Mouse (Mus musculus): ENCODE results near the gene Smim13. TPM values are rescaled to one million over a fixed set of nuclear protein-coding genes. Genes with fewer than 3 reads are reported as not detected.
A peak's percentile ranks its signal among the peaks of the same experiment; 100 is the strongest.
"Not testable (repeated sequence)": the region's sequence is repeated elsewhere in the genome, so short reads cannot be mapped to it uniquely, and the experiment has no call there.

Smim13 gene
- 10.0 and 10.8 TPM in 2 replicates for polyA plus RNA-seq (2015; fragmentation: Nextera tagmentation; extraction: Ambion mirVana)

DNA sequence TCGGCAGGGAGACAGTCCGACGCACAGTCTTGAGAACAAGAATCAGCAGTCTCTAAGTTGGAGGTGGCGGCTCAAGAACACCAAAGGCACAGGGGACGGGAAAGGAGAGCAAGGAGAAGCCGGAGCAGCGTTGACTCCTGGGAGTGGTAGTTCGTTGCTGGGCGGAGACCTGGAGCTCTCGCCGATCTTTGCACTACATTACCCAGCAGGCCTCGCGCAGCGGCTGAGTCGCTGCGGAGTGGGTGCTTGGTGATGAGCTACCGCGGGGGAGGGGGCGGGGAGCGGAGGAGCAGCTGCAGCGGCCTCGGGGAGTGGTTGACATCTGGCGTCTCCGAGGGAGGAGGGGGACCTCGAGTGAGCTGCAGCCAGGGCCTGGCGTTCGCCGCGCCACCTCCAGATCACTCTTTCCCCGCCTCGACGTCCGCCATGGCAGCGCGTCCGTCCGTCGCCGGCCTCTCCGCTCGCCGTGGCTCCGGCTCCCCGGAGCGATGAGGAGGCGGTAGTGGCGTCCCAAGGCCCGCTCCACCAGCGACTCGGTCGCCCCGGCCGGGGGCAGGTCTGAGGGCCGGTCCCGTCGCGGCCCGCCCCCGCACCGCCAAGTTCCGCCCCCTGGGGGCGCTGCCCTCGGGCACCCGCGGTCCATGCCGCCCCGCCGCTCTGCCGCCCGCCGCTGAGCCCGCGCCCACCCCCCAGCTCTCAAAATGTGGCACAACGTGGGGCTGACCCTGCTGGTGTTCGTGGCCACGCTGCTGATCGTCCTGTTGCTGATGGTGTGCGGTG is at the start of gene Smim13:
TSS of gene Smim13 (plus strand) at position 307 of the 780 bp plus-strand sequence.
- H3K9ac ChIP-seq (replicated peaks; ENCODE audit: low read length), result peak within 1 kb of the TSS; percentile 90
- peak within 1 kb of the TSS; percentile 85 for H3K4me3 ChIP-seq (ENCODE audit: low read length)
- peaks cover 10% of the 10 kb centered on the region for H3K4me1 ChIP-seq (ENCODE audit: insufficient read depth, low read length)
- peak within 1 kb of the TSS; percentile 87 for H3K4me2 ChIP-seq (replicated peaks; ENCODE audit: low read depth, low read length)
- ATAC-seq (ENCODE audit: low FRiP score, low TSS enrichment), result peak; percentile 99
- no peaks in the 10 kb centered on the region for H3K9me3 ChIP-seq (ENCODE audit: low read length)
- WGBS, result under 1% methylated on average over 55 of the region's 78 CpGs
- H3K36me3 ChIP-seq (ENCODE audit: insufficient read depth, low read length), result no peaks in the 10 kb centered on the region
- H3K27me3 ChIP-seq (ENCODE audit: insufficient read depth, low read length), result no peaks in the 10 kb centered on the region
- H3K27ac ChIP-seq (ENCODE audit: low read length), result peak within 1 kb of the TSS; percentile 76; the same call in 1 of the 2 replicates

DNA sequence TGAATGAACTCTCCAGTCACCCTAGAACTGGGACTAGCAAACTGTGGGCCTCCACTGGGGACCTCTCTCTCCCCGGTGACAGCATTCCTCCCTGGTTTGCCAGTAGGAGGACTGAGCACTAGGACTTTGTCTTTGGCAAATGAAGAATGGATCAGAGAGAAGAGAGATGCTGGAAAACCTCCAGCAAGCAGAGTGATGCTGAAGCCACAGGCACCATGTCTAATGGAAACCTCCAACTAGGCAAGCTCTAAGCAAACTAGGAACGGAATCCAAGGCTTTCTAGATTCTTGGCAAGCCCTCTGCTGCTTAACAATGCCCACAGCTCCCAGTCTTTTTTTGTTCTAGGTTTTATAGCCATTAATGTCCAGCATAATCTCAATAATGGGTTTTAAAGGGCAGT is 48.8 kb upstream of the Smim13 start:
- 83% methylated on average over 2 of the region's 2 CpGs for WGBS
- H3K4me1 ChIP-seq (ENCODE audit: insufficient read depth, low read length), result peaks cover 4% of the 10 kb centered on the region; the same call in 1 of the 2 replicates
- H3K27ac ChIP-seq (ENCODE audit: low read length), result no peak overlapping the region
- no peak overlapping the region for H3K4me2 ChIP-seq (replicated peaks; ENCODE audit: low read depth, low read length)
- no peak overlapping the region for H3K9ac ChIP-seq (replicated peaks; ENCODE audit: low read length)
- no peak for ATAC-seq (ENCODE audit: low FRiP score, low TSS enrichment)
- no peak overlapping the region for H3K4me3 ChIP-seq (ENCODE audit: low read length)
- H3K9me3 ChIP-seq (ENCODE audit: low read length), result no peaks in the 10 kb centered on the region
- no peaks in the 10 kb centered on the region for H3K27me3 ChIP-seq (ENCODE audit: insufficient read depth, low read length)
- H3K36me3 ChIP-seq (ENCODE audit: insufficient read depth, low read length), result no peaks in the 10 kb centered on the region

DNA sequence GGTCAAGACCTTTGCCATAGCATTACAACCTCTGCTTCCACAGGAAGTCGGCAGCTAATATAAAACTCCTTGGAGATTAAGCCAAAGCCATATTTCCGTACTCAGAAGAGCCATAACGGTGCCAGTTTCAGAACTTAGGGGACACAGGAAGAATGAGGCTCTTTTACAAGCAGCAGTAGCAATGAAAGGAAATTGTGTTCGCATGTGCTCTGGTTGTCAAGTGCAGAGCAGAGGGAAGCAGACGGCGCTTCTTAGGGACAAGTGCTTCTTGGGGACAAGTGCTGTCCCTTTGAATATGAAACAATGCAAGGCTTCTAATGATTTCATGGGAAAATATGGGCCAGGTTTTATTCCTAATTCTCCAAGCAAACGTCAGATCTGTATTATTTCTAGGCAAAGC is 46.4 kb upstream of the Smim13 start:
- no peaks in the 10 kb centered on the region for H3K27me3 ChIP-seq (ENCODE audit: insufficient read depth, low read length)
- ATAC-seq (ENCODE audit: low FRiP score, low TSS enrichment), result no peak
- no peak overlapping the region for H3K4me3 ChIP-seq (ENCODE audit: low read length)
- 58% methylated on average over 7 of the region's 7 CpGs for WGBS
- H3K4me1 ChIP-seq (ENCODE audit: insufficient read depth, low read length), result no peaks in the 10 kb centered on the region
- no peaks in the 10 kb centered on the region for H3K36me3 ChIP-seq (ENCODE audit: insufficient read depth, low read length)
- no peaks in the 10 kb centered on the region for H3K9me3 ChIP-seq (ENCODE audit: low read length)
- no peak overlapping the region for H3K27ac ChIP-seq (ENCODE audit: low read length)
- no peak overlapping the region for H3K4me2 ChIP-seq (replicated peaks; ENCODE audit: low read depth, low read length)
- H3K9ac ChIP-seq (replicated peaks; ENCODE audit: low read length), result no peak overlapping the region

DNA sequence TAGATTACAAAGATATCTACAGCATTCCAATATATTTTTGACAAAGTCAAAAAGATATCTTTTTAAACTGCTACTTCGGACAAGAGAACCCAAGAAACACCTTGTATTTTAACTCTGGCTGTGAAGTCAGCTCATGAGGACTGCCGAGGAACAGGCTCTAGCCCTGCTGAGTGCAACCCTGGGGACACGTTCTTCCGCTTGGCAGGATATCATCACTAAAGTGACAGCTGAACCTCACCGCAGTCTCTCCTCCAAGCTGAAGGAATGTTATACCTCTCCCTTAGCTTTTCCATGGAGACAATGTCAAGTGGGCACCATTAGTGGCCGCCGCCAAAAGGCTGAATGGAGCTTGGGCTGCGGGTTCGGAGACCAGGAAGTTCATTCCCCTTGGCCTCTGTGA is 46.0 kb upstream of the Smim13 start:
- no peak for ATAC-seq (ENCODE audit: low FRiP score, low TSS enrichment)
- H3K4me3 ChIP-seq (ENCODE audit: low read length), result no peak overlapping the region

DNA sequence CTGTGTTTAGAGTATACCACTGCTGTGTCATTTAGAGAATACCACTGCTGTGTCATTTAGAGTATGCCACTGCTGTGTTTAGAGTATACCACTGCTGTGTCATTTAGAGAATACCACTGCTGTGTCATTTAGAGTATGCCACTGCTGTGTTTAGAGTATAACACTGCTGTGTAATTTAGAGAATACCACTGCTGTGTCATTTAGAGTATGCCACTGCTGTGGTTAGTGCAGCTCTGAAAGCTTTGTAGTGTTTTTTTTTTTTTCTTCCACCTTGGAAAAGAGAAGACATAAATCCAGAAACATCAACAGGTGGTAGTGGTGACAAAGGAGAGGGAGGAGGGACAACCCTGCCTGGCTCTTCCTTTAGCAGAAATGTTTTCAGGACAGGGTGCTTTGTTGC is 44.1 kb upstream of the Smim13 start:
- H3K4me1 ChIP-seq (ENCODE audit: insufficient read depth, low read length); H3K9ac ChIP-seq (replicated peaks; ENCODE audit: low read length); H3K36me3 ChIP-seq (ENCODE audit: insufficient read depth, low read length); ATAC-seq (ENCODE audit: low FRiP score, low TSS enrichment); H3K4me2 ChIP-seq (replicated peaks; ENCODE audit: low read depth, low read length); H3K4me3 ChIP-seq (ENCODE audit: low read length); H3K9me3 ChIP-seq (ENCODE audit: low read length); H3K27ac ChIP-seq (ENCODE audit: low read length); H3K27me3 ChIP-seq (ENCODE audit: insufficient read depth, low read length): not testable (repeated sequence)

More for the DNA sequence above, 46.0 kb upstream of the Smim13 start:
- no peaks in the 10 kb centered on the region for H3K9me3 ChIP-seq (ENCODE audit: low read length)
- H3K4me2 ChIP-seq (replicated peaks; ENCODE audit: low read depth, low read length), result no peak overlapping the region
- no peaks in the 10 kb centered on the region for H3K36me3 ChIP-seq (ENCODE audit: insufficient read depth, low read length)
- WGBS, result 82% methylated on average over 9 of the region's 9 CpGs
- H3K27me3 ChIP-seq (ENCODE audit: insufficient read depth, low read length), result no peaks in the 10 kb centered on the region
- no peak overlapping the region for H3K27ac ChIP-seq (ENCODE audit: low read length)
- no peak overlapping the region for H3K9ac ChIP-seq (replicated peaks; ENCODE audit: low read length)
- no peaks in the 10 kb centered on the region for H3K4me1 ChIP-seq (ENCODE audit: insufficient read depth, low read length)

DNA sequence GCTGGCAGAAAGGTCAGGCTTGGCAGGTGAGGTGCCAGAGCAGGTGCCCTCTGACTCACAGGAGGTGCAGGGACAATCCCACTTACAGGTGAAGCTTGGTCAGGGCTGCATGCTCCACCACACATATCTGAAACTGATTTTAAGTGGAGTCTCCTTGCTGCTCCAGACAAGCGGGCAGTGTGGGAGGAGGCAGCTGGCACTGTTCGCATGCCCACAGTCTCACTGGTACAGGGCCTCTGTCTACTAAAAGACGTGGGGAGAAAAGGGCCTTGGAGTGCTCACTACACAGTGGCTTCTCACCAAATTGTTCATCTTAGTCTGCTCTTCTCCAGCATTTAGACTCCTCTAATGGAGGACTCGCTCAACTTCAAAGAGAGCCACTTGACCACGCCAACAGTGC is 43.4 kb upstream of the Smim13 start:
- 87% methylated on average over 5 of the region's 5 CpGs for WGBS
- H3K27ac ChIP-seq (ENCODE audit: low read length), result no peak overlapping the region
- no peaks in the 10 kb centered on the region for H3K36me3 ChIP-seq (ENCODE audit: insufficient read depth, low read length)
- no peak overlapping the region for H3K9ac ChIP-seq (replicated peaks; ENCODE audit: low read length)
- no peak overlapping the region for H3K4me2 ChIP-seq (replicated peaks; ENCODE audit: low read depth, low read length)
- H3K27me3 ChIP-seq (ENCODE audit: insufficient read depth, low read length), result no peaks in the 10 kb centered on the region
- no peak overlapping the region for H3K4me3 ChIP-seq (ENCODE audit: low read length)
- H3K4me1 ChIP-seq (ENCODE audit: insufficient read depth, low read length), result no peaks in the 10 kb centered on the region
- no peak for ATAC-seq (ENCODE audit: low FRiP score, low TSS enrichment)
- no peaks in the 10 kb centered on the region for H3K9me3 ChIP-seq (ENCODE audit: low read length)

DNA sequence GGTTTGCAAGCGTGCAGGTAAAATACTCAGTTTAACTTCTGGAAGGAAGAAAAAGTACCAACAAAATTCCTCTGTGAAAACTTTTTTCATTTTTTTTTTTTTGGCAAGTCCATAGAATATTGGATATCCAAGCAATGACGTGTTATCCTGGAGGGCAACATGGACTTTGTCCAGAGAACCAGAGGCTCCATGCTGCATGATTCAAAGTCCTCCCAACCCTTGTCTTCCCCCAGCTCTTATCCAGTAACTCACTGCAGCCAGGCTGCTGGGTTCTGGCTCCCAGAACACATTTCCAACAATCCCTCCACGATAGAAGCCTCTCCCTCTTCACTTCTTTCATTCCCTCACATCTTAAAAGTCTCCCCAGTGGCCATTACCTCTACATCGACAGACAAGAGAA is 38.4 kb upstream of the Smim13 start:
- no peaks in the 10 kb centered on the region for H3K36me3 ChIP-seq (ENCODE audit: insufficient read depth, low read length)
- no peak overlapping the region for H3K4me2 ChIP-seq (replicated peaks; ENCODE audit: low read depth, low read length)
- H3K4me1 ChIP-seq (ENCODE audit: insufficient read depth, low read length), result peaks cover 2% of the 10 kb centered on the region; the same call in 1 of the 2 replicates
- H3K27me3 ChIP-seq (ENCODE audit: insufficient read depth, low read length), result no peaks in the 10 kb centered on the region
- H3K9me3 ChIP-seq (ENCODE audit: low read length), result no peaks in the 10 kb centered on the region
- ATAC-seq (ENCODE audit: low FRiP score, low TSS enrichment), result no peak
- no peak overlapping the region for H3K27ac ChIP-seq (ENCODE audit: low read length)
- no peak overlapping the region for H3K4me3 ChIP-seq (ENCODE audit: low read length)
- WGBS, result 83% methylated on average over 4 of the region's 4 CpGs
- H3K9ac ChIP-seq (replicated peaks; ENCODE audit: low read length), result no peak overlapping the region

DNA sequence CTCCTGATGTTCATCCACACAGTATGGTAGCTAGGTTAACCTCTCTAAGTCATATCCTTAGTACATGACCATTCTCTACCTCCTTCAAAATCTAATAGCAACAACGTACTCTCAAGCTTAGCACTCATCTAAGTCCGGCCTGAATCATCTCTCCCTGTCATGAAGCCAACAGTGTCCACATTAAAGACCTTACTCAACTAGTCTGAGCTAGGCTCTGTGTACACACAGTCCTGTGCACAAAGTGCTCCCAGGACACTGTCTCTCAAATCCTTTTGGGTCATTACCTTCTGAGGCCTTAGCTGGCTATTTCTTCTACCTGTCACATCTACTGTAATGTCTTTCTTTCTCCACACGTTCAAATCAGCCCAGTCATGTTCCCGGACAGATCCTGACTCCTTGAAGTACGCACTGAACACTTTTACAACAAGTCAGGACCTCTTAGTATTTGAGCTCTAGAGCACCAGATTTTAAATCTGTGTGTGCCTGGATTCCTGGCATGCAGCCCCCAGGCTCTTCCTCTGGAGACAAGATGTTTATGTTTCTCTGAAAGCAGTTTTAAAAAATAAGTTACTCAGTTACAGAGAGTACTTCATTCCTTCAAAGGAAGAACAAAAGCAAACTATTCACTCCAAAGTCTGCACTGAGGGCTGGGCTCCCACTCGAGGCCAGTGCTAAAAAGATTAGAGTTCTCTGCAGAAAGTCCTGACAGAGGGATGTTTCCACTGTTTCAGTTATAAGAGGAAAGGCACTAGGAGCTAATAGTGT is 36.9 kb upstream of the Smim13 start:
- Histone ChIP-seq H3K4me1 (ENCODE audit: insufficient read depth, low read length) (peaks cover 2% of the 10 kb centered on the region; the same call in 1 of the 2 replicates), H3K9ac (replicated peaks; ENCODE audit: low read length) (no peak overlapping the region; the same call in 1 of the 2 replicates), H3K27me3 (ENCODE audit: insufficient read depth, low read length) (no peaks in the 10 kb centered on the region), H3K27ac (ENCODE audit: low read length) (0 out of 2 replicates have a peak overlapping the region, but pooled peaks have one; percentile 27), H3K36me3 (ENCODE audit: insufficient read depth, low read length) (no peaks in the 10 kb centered on the region), H3K4me3 (ENCODE audit: low read length) (no peak overlapping the region), H3K9me3 (ENCODE audit: low read length) (no peaks in the 10 kb centered on the region), H3K4me2 (replicated peaks; ENCODE audit: low read depth, low read length) (no peak overlapping the region)
- no peak for ATAC-seq (ENCODE audit: low FRiP score, low TSS enrichment)
- 60% methylated on average over 6 of the region's 6 CpGs for WGBS

DNA sequence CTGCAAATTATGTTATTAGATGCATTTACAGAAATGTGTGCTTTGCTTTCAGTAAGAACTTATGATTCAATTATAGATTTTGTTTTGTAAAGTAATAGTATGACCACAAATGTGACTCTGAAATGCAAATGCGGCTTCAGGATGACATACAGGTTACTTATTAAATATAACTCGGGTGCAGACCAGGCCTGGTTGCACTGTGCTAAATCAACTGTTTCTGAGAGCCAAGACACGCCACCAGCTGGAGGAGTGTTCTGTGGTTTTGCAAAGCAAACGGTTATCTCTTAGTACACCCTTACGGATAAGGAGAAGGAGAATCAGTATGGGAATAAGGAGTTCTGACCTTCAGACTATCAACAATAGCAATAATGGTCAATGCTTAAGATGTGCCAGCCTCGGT is 34.0 kb upstream of the Smim13 start:
- H3K27ac ChIP-seq (ENCODE audit: low read length), result no peak overlapping the region
- H3K4me3 ChIP-seq (ENCODE audit: low read length), result no peak overlapping the region
- H3K4me2 ChIP-seq (replicated peaks; ENCODE audit: low read depth, low read length), result no peak overlapping the region
- H3K9ac ChIP-seq (replicated peaks; ENCODE audit: low read length), result no peak overlapping the region
- peaks cover 2% of the 10 kb centered on the region for H3K9me3 ChIP-seq (ENCODE audit: low read length)
- 72% methylated on average over 6 of the region's 6 CpGs for WGBS
- peaks cover 6% of the 10 kb centered on the region; the same call in 1 of the 2 replicates for H3K4me1 ChIP-seq (ENCODE audit: insufficient read depth, low read length)
- no peaks in the 10 kb centered on the region for H3K36me3 ChIP-seq (ENCODE audit: insufficient read depth, low read length)
- ATAC-seq (ENCODE audit: low FRiP score, low TSS enrichment), result no peak
- no peaks in the 10 kb centered on the region for H3K27me3 ChIP-seq (ENCODE audit: insufficient read depth, low read length)

DNA sequence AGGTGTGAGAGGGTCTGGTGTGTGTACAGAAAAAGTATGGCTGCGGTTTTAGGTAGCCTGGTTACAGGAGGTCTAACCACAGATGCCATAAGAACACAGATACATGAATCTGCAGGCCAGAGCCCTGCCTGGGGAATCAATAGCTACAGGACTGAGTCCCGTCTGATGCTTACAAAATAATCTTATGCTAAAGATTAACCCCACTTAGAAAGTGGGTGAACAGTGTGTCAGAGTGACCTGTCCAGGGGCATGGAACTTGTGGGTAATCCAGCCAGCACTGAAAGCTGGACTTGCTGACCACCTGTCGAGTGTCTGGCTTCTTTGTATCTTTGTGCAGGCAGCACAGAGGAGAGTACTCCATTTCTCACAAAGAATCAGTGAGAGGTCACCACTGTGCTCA is 33.4 kb upstream of the Smim13 start:
- no peak overlapping the region for H3K9ac ChIP-seq (replicated peaks; ENCODE audit: low read length)
- no peak overlapping the region for H3K27ac ChIP-seq (ENCODE audit: low read length)
- H3K36me3 ChIP-seq (ENCODE audit: insufficient read depth, low read length), result no peaks in the 10 kb centered on the region
- no peak for ATAC-seq (ENCODE audit: low FRiP score, low TSS enrichment)
- no peaks in the 10 kb centered on the region for H3K27me3 ChIP-seq (ENCODE audit: insufficient read depth, low read length)
- WGBS, result 77% methylated on average over 3 of the region's 3 CpGs
- H3K4me3 ChIP-seq (ENCODE audit: low read length), result no peak overlapping the region
- H3K9me3 ChIP-seq (ENCODE audit: low read length), result peaks cover 8% of the 10 kb centered on the region
- no peak overlapping the region for H3K4me2 ChIP-seq (replicated peaks; ENCODE audit: low read depth, low read length)
- H3K4me1 ChIP-seq (ENCODE audit: insufficient read depth, low read length), result peaks cover 6% of the 10 kb centered on the region; the same call in 1 of the 2 replicates
